Mouse (Mus musculus) embryonic facial prominence, embryonic 11.5 days (tissue): Measurements from ENCODE around the gene Zfp385a. TPM values are rescaled to one million over a fixed set of nuclear protein-coding genes. Genes with fewer than 3 reads are reported as not detected.
A peak's percentile ranks its signal among the peaks of the same experiment; 100 is the strongest.
"Not testable (repeated sequence)": the region's sequence is repeated elsewhere in the genome, so short reads cannot be mapped to it uniquely, and the experiment has no call there.

Experiments
- ATAC-seq: fragments of 200-750 bp; cut with Nextera tagmentation; replicated peaks from 2 replicates; pipeline ENCODE4 v1.8.0; 2017; ENCODE audit warnings: low read depth; ENCODE audit not compliant: insufficient number of reproducible peaks, low FRiP score, low TSS enrichment
- DNase-seq: peaks from one replicate; pipeline ENCODE4 v3.0.0-alpha.2; 2015; ENCODE audit warnings: low spot score
- H3K27ac ChIP-seq: fragments of 300-500 bp; sonication (generic); replicated peaks from 2 replicates; pipeline ENCODE4 v1.5.1; 2014; ENCODE audit warnings: mild to moderate bottlenecking, low read depth, low read length, control low read depth
- H3K27me3 ChIP-seq: fragments of 300-500 bp; sonication (generic); 2 replicates; pipeline ENCODE4 v1.6.1; 2014; ENCODE audit warnings: mild to moderate bottlenecking, low read length, moderate library complexity, mixed read lengths; ENCODE audit not compliant: control insufficient read depth, insufficient read depth
- H3K36me3 ChIP-seq: fragments of 300-500 bp; sonication (generic); replicated peaks from 2 replicates; pipeline ENCODE4 v1.6.1; 2014; ENCODE audit warnings: low read depth, mild to moderate bottlenecking, low read length, moderate library complexity, mixed read lengths; ENCODE audit not compliant: control insufficient read depth, insufficient read depth
- H3K4me1 ChIP-seq: fragments of 300-500 bp; sonication (generic); 2 replicates; pipeline ENCODE4 v1.6.1; 2014; ENCODE audit warnings: low read length, mixed read lengths; ENCODE audit not compliant: control insufficient read depth, insufficient read depth
- H3K4me2 ChIP-seq: fragments of 300-500 bp; sonication (generic); 2 replicates; pipeline ENCODE4 v1.6.1; 2014; ENCODE audit warnings: low read depth, mild to moderate bottlenecking, control low read depth, low read length, moderate library complexity
- H3K4me3 ChIP-seq: fragments of 300-500 bp; sonication (generic); 2 replicates; pipeline ENCODE4 v1.5.1; 2014; ENCODE audit warnings: low read depth, low read length, control low read depth
- H3K9ac ChIP-seq: fragments of 300-500 bp; sonication (generic); replicated peaks from 2 replicates; pipeline ENCODE4 v1.6.1; 2014; ENCODE audit warnings: mild to moderate bottlenecking, control low read depth, low read length
- H3K9me3 ChIP-seq: fragments of 300-500 bp; sonication (generic); replicated peaks from 2 replicates; pipeline ENCODE4 v1.6.1; 2016; ENCODE audit warnings: mild to moderate bottlenecking, low read length, inconsistent platforms, mixed read lengths; ENCODE audit not compliant: control insufficient read depth
- WGBS: fragments of 180-500 bp; shearing (Covaris S2); extraction: QIAGEN DNeasy Blood & Tissue Kit; methylation state at CpG from one replicate; pipeline ENCODE4 v1.1.7; 2014; 5-methylcytosine and 5-hydroxymethylcytosine counted together
- polyA plus RNA-seq: library from polyadenylated mRNA; unstranded; fragments of >200 nt; fragmentation: Nextera tagmentation; extraction: Ambion mirVana; gene quantifications from 2 replicates; pipeline ENCODE4 v1.2.1, GENCODE M21; 2014

Zfp385a gene
- polyA plus RNA-seq, 1 experiment from 2014 or later, result 12.2 TPM

- whole genome bisulfite sequencing, result 52% methylated on average over 2 of the region's 2 CpGs
- ATAC-seq, result no peak
- Histone ChIP-seq H3K9me3 (no peaks in the 10 kb centered on the region), H3K4me2 (no peak overlapping the region), H3K4me1 (no peaks in the 10 kb centered on the region), H3K4me3 (no peak overlapping the region), H3K27ac (no peak overlapping the region), H3K27me3 (no peaks in the 10 kb centered on the region), H3K9ac (no peak overlapping the region), H3K36me3 (no peaks in the 10 kb centered on the region)
- DNase-seq, result no peak
Observed at GRCm38 (mm10) chr15:103284647-103285046, 55.2 kb downstream of the Zfp385a start.

- H3K4me1 ChIP-seq, result no peaks in the 10 kb centered on the region
- H3K27ac ChIP-seq, result no peak overlapping the region
- no peak overlapping the region for H3K9ac ChIP-seq
- no peaks in the 10 kb centered on the region for H3K36me3 ChIP-seq
- H3K27me3 ChIP-seq, result no peaks in the 10 kb centered on the region
- no peaks in the 10 kb centered on the region for H3K9me3 ChIP-seq
- 71% methylated on average over 3 of the region's 3 CpGs for WGBS
- no peak for ATAC-seq
- no peak overlapping the region for H3K4me2 ChIP-seq
- DNase-seq, result peak; percentile 75
- no peak overlapping the region for H3K4me3 ChIP-seq
Observed at GRCm38 (mm10) chr15:103284066-103284465, 55.8 kb downstream of the Zfp385a start.

- H3K9ac ChIP-seq, result no peak overlapping the region
- H3K9me3 ChIP-seq, result no peaks in the 10 kb centered on the region
- no peak for DNase-seq
- H3K4me1 ChIP-seq, result no peaks in the 10 kb centered on the region
- no peak overlapping the region for H3K4me2 ChIP-seq
- H3K36me3 ChIP-seq, result no peaks in the 10 kb centered on the region
- ATAC-seq, result no peak
- H3K27ac ChIP-seq, result no peak overlapping the region
- no peak overlapping the region for H3K4me3 ChIP-seq
- 94% methylated on average over 3 of the region's 3 CpGs for WGBS
- H3K27me3 ChIP-seq, result no peaks in the 10 kb centered on the region
Observed at GRCm38 (mm10) chr15:103281465-103282205, 58.3 kb downstream of the Zfp385a start.

GRCm38 (mm10) chr15:103280817-103281464 lies 59.0 kb downstream of the Zfp385a start:
- ATAC-seq (no peak), DNase-seq (peak; percentile 72)
- no peak overlapping the region for H3K27ac ChIP-seq

GRCm38 (mm10) chr15:103279750-103280149 lies 60.1 kb downstream of the Zfp385a start:
- Histone ChIP-seq H3K9me3 (no peaks in the 10 kb centered on the region), H3K9ac (no peak overlapping the region), H3K4me1 (no peaks in the 10 kb centered on the region), H3K36me3 (no peaks in the 10 kb centered on the region), H3K4me2 (no peak overlapping the region), H3K27me3 (no peaks in the 10 kb centered on the region), H3K4me3 (no peak overlapping the region), H3K27ac (no peak overlapping the region)
- DNase-seq (peak; percentile 53), ATAC-seq (no peak)
- 67% methylated on average over 3 of the region's 3 CpGs for WGBS

More at GRCm38 (mm10) chr15:103280817-103281464, 59.0 kb downstream of the Zfp385a start:
- Histone ChIP-seq H3K36me3 (no peaks in the 10 kb centered on the region), H3K9me3 (no peaks in the 10 kb centered on the region), H3K27me3 (no peaks in the 10 kb centered on the region), H3K4me2 (no peak overlapping the region), H3K4me1 (no peaks in the 10 kb centered on the region), H3K4me3 (no peak overlapping the region), H3K9ac (no peak overlapping the region)
- WGBS, result 73% methylated on average over 3 of the region's 3 CpGs

GRCm38 (mm10) chr15:103277949-103278348 lies 61.9 kb downstream of the Zfp385a start:
- H3K27ac ChIP-seq, result no peak overlapping the region

GRCm38 (mm10) chr15:103275943-103276342 lies 64.0 kb downstream of the Zfp385a start:
- not testable (repeated sequence) for H3K9ac ChIP-seq, H3K4me2 ChIP-seq, H3K9me3 ChIP-seq, DNase-seq, H3K4me1 ChIP-seq, H3K27me3 ChIP-seq, H3K27ac ChIP-seq, H3K36me3 ChIP-seq, ATAC-seq, H3K4me3 ChIP-seq
- WGBS, result 94% methylated on average over 3 of the region's 3 CpGs

More at GRCm38 (mm10) chr15:103277949-103278348, 61.9 kb downstream of the Zfp385a start:
- Histone ChIP-seq H3K4me3 (no peak overlapping the region), H3K9ac (no peak overlapping the region), H3K36me3 (no peaks in the 10 kb centered on the region), H3K27me3 (no peaks in the 10 kb centered on the region), H3K4me1 (no peaks in the 10 kb centered on the region), H3K9me3 (no peaks in the 10 kb centered on the region), H3K4me2 (no peak overlapping the region)
- DNase-seq (no peak), ATAC-seq (no peak)
- WGBS, result 52% methylated on average over 7 of the region's 7 CpGs
